Mouse (Mus musculus) G1E (cell line): ENCODE data around the gene Tbc1d2. TPM values are rescaled to one million over a fixed set of nuclear protein-coding genes. Genes with fewer than 3 reads are reported as not detected.
A peak's percentile ranks its signal among the peaks of the same experiment; 100 is the strongest.

Source experiments
- ATAC-seq: 2 replicates; pipeline ENCODE4 v1.8.0; 2016; ENCODE audit warnings: mild to moderate bottlenecking; ENCODE audit not compliant: insufficient number of reproducible peaks, poor library complexity, low FRiP score, severe bottlenecking; ENCODE audit errors: extremely low read depth
- DNase-seq: peaks from one replicate; pipeline ENCODE4 v3.0.0; 2012; ENCODE audit warnings: low spot score
- H3K27me3 ChIP-seq: 2 replicates; pipeline ENCODE4 v1.6.1; 2012; ENCODE audit warnings: mild to moderate bottlenecking, low read length, inconsistent platforms; ENCODE audit not compliant: insufficient read depth
- H3K36me3 ChIP-seq: replicated peaks from 2 replicates; pipeline ENCODE3; 2012; ENCODE audit warnings: mild to moderate bottlenecking, inconsistent platforms
- H3K4me1 ChIP-seq: 2 replicates; pipeline ENCODE4 v1.6.1; 2012; ENCODE audit warnings: low read depth, low read length, inconsistent platforms, mixed read lengths; ENCODE audit not compliant: insufficient read depth
- H3K4me3 ChIP-seq: 2 replicates; pipeline ENCODE4 v1.5.1; 2012; ENCODE audit warnings: low read depth, mild to moderate bottlenecking, inconsistent platforms, low read length, moderate library complexity, mixed read lengths
- H3K9me3 ChIP-seq: replicated peaks from 2 replicates; pipeline ENCODE4 v1.6.1; 2012; ENCODE audit warnings: inconsistent platforms
- CTCF ChIP-seq: IDR thresholded peaks from 2 replicates; pipeline ENCODE4 v1.5.1; 2012; ENCODE audit warnings: low read depth, low read length, inconsistent platforms, mixed read lengths
- GATA1 ChIP-seq: IDR thresholded peaks from 2 replicates; pipeline ENCODE4 v1.6.1; 2012; ENCODE audit warnings: borderline replicate concordance, low read length, inconsistent platforms, mixed read lengths
- GATA2 ChIP-seq: IDR thresholded peaks from 2 replicates; pipeline ENCODE4 v1.6.1; 2012; ENCODE audit warnings: low read depth, low read length, inconsistent platforms, borderline replicate concordance
- POLR2AphosphoS5 ChIP-seq: IDR thresholded peaks from 2 replicates; pipeline ENCODE4 v1.6.1; 2012; ENCODE audit warnings: low read depth, low read length, inconsistent platforms; ENCODE audit not compliant: insufficient replicate concordance
- TAL1 ChIP-seq: conservative IDR thresholded peaks from 2 replicates; pipeline ENCODE4 v1.6.1; 2012; ENCODE audit warnings: low read depth, low read length, inconsistent platforms, mixed read lengths
- polyA plus RNA-seq: library from polyadenylated mRNA; stranded (reverse); fragments of >175 nt; gene quantifications from 2 replicates; pipeline ENCODE4 v1.2.3, GENCODE M21; 2012
- total RNA-seq, 2 experiments: library from RNA; stranded (forward) in 1 of 2; stranded (reverse) in 1 of 2; fragments of 200-1000 nt in 1 of 2; fragments of >200 nt in 1 of 2; fragmentation: Nextera tagmentation in 1 of 2; gene quantifications; 2 replicates each; pipeline ENCODE4 v1.2.3; 2014 to 2017

The Tbc1d2 gene
- total and polyA plus RNA-seq, 3 experiments = 0.16 TPM; not detected in 2

DNA sequence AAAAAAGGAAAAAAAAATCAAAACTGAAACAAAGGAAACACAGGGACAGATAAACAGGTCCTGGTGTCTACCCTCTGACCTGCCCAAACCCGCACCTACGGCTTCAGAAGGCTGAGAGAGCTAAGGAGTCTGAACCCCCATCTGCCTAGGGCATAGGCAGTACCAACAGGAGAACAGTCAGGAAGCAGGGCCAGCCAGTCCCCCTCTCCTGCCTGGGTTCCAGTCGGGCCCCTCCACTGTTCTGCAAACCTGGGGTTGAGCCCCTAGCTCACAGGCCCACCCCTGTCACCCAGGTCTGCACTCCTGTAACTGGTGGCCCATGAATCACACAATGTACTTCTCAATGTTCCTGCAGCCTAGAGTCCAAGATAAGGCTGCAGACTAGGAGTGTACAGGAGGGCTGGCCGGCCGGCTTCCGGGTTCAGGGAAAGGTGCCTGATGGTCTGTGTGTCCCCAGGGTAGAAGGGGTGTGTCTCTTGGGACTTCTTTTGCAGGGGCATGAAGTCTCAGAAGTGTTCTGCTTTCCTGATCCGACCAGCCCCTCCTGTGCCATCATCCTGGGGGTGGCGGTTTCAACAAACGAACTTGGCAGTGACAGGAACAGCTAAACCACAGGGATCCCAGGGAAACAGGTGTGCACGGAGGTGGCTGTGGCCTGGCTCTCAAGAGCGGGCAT is 52.6 kb downstream of the Tbc1d2 start:
- peak overlapping the region; percentile 66; the same call in 1 of the 2 replicates for H3K4me3 ChIP-seq
- no peaks in the 10 kb centered on the region for H3K9me3 ChIP-seq
- peaks cover 85% of the 10 kb centered on the region for H3K4me1 ChIP-seq
- no peaks in the 10 kb centered on the region for H3K27me3 ChIP-seq
- ATAC-seq = peak; percentile 24
- no peak for DNase-seq
- TF ChIP-seq CTCF = no peak
- no peak for TF ChIP-seq POLR2AphosphoS5
- TF ChIP-seq GATA1 = no peak
- TF ChIP-seq GATA2 = no peak
- TF ChIP-seq TAL1 = no peak
- H3K36me3 ChIP-seq = peaks cover 68% of the 10 kb centered on the region

DNA sequence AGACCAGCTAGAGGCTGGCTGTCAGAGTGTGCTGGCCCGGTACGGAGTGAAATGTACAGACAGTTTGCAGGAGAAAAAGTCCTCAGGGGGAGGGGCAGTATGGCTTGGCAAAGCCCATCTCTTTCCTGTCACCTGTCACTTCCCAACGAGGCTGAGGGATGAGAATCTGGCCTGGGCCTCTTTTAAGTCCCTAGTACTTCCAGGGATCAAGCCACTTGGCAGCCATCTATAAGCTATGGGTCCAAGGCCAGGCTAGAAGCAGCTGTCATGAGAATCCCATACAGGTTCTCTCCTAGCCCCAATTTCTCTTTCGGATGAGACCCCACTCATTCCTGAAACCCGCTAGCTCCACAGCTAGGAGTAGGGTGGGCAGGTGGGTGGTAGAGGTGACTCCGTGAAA is 53.6 kb downstream of the Tbc1d2 start:
- Histone ChIP-seq H3K36me3 (peaks cover 76% of the 10 kb centered on the region), H3K4me1 (peaks cover 93% of the 10 kb centered on the region), H3K27me3 (no peaks in the 10 kb centered on the region), H3K9me3 (no peaks in the 10 kb centered on the region), H3K4me3 (peak overlapping the region; percentile 67; the same call in 1 of the 2 replicates)
- no peak for TF ChIP-seq GATA2
- no peak for TF ChIP-seq TAL1
- DNase-seq (no peak), ATAC-seq (no peak)

DNA sequence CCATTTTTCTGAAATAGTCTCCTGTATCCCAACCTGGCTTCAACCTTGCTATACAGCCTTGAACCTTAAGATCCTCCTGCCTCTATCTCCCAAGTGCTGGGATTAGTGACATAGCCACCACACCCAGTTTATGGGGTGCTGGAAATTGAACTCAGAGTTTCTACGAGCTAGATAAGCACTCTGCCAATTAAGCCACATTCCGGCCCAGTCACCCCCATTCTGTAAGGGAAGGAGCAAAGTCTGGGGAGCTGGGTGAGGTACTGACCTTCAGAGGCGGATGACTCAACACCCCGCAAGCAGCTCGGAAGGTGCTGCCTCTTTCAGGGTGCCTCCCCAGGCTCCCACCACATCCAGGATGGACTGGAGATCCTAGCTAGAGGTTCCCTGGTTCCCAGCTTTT is 55.9 kb downstream of the Tbc1d2 start:
- no peak for TF ChIP-seq TAL1
- TF ChIP-seq GATA1 = no peak
- no peak for TF ChIP-seq CTCF
- no peak for TF ChIP-seq POLR2AphosphoS5
- TF ChIP-seq GATA2 = no peak
- Histone ChIP-seq H3K9me3 (no peaks in the 10 kb centered on the region), H3K4me3 (peak overlapping the region; percentile 51; the same call in 1 of the 2 replicates), H3K4me1 (peaks cover 98% of the 10 kb centered on the region), H3K27me3 (no peaks in the 10 kb centered on the region), H3K36me3 (peaks cover 78% of the 10 kb centered on the region)
- peak; percentile 66 for DNase-seq
- peak; percentile 36 for ATAC-seq

DNA sequence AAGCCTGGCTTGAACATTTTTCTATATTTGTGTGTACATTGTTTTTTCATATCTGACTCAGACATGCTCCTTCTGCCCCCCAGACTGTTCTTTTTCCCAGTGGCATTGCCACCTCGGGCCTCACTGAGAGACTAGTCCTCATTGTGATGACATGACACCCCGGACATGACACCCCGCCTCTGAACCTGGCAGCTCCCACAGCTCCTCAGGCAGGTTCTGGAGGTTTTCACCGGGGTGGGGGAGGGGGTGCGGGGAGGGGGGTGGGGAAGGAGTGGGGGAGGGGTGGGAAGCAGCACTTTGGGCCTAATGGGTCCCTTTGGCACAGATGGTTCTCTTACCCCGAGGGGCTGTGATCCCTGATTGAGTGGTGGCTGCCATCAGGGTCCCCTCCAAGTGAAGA is 56.5 kb downstream of the Tbc1d2 start:
- H3K4me1 ChIP-seq = peaks cover 97% of the 10 kb centered on the region

DNA sequence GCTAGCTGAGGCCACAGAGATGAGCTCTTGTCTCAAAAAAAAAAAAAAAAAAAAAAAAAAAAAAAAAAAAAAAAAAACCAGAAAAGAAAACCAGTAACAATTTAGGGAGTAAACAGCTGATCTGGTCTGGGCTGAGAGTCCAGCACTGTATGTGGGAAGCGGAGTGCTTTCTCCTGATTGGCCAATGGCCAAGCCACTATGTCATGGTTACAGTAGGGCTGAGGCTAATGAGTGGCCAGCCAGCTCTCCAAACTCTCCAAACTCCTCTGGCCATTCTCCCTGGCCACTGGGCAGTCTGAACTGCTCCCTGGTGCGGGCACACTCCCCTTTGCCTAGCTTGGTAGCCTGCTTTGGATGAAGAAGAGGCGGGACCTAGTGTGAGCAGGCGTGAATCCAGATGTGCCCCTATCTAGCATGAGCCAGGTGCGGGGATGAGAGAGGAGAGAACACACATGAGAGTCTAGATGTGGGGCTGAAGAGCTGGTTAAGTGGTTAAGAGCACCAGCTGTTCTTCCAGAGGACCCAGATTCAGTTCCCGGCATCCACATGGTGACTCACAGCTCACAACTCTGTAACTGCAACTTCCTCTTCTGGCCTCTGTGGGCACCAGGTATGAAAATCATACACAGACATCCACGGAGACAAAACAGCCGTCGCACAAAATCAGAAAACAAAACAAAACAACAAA is 58.0 kb downstream of the Tbc1d2 start:
- Histone ChIP-seq H3K4me1 (peaks cover 97% of the 10 kb centered on the region), H3K27me3 (no peaks in the 10 kb centered on the region), H3K9me3 (no peaks in the 10 kb centered on the region), H3K4me3 (peak overlapping the region; percentile 33; the same call in 1 of the 2 replicates), H3K36me3 (peaks cover 78% of the 10 kb centered on the region)
- TF ChIP-seq CTCF (no peak), GATA2 (no peak), POLR2AphosphoS5 (no peak), GATA1 (no peak), TAL1 (peak; percentile 45; the same call in 1 of the 2 replicates)
- peak; percentile 25 for ATAC-seq
- DNase-seq = no peak

More for the DNA sequence above, 56.5 kb downstream of the Tbc1d2 start:
- Histone ChIP-seq H3K36me3 (peaks cover 77% of the 10 kb centered on the region), H3K27me3 (no peaks in the 10 kb centered on the region), H3K4me3 (peak overlapping the region; percentile 51; the same call in 1 of the 2 replicates), H3K9me3 (no peaks in the 10 kb centered on the region)
- no peak for DNase-seq
- ATAC-seq = no peak
- no peak for TF ChIP-seq CTCF
- TF ChIP-seq GATA1 = no peak
- no peak for TF ChIP-seq POLR2AphosphoS5
- no peak for TF ChIP-seq GATA2
- TF ChIP-seq TAL1 = no peak

DNA sequence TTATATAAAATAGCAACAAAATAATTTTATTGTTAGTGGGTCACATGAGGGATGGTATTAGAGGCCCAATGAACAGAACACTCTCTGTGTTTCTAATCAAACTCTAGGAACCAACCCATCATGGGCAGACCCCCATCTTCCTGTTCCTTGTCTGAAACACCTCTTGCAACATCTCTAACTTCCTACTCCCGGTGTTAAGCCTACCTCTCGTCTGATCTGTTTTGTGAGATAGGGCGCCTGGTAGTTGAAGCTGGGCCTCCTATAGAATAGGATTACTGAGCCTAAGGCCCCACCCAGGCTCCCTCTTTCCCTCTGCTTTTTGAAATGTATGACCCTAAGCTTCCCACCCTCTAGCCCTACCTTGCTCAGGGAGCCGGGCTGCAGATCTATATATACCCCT is 59.2 kb downstream of the Tbc1d2 start:
- Histone ChIP-seq H3K4me3 (peak overlapping the region; percentile 47; the same call in 1 of the 2 replicates), H3K4me1 (peaks cover 96% of the 10 kb centered on the region), H3K36me3 (peaks cover 77% of the 10 kb centered on the region), H3K27me3 (no peaks in the 10 kb centered on the region), H3K9me3 (no peaks in the 10 kb centered on the region)
- TF ChIP-seq TAL1 (no peak; the same call in 1 of the 2 replicates), POLR2AphosphoS5 (no peak), GATA2 (no peak), GATA1 (no peak)
- DNase-seq = no peak
- ATAC-seq = peak; percentile 38
